Mouse (Mus musculus): Measurements from ENCODE around the gene Bivm. TPM values are rescaled to one million over a fixed set of nuclear protein-coding genes. Genes with fewer than 3 reads are reported as not detected.

Gene Bivm
- 20.8 and 26.5 TPM in 2 replicates for total RNA-seq (2021)
- long read RNA-seq, partial matches to known transcripts: 3 of 8 reads
- long read RNA-seq, other reads (novel, unspliced or antisense): 4 of 8 reads

DNA sequence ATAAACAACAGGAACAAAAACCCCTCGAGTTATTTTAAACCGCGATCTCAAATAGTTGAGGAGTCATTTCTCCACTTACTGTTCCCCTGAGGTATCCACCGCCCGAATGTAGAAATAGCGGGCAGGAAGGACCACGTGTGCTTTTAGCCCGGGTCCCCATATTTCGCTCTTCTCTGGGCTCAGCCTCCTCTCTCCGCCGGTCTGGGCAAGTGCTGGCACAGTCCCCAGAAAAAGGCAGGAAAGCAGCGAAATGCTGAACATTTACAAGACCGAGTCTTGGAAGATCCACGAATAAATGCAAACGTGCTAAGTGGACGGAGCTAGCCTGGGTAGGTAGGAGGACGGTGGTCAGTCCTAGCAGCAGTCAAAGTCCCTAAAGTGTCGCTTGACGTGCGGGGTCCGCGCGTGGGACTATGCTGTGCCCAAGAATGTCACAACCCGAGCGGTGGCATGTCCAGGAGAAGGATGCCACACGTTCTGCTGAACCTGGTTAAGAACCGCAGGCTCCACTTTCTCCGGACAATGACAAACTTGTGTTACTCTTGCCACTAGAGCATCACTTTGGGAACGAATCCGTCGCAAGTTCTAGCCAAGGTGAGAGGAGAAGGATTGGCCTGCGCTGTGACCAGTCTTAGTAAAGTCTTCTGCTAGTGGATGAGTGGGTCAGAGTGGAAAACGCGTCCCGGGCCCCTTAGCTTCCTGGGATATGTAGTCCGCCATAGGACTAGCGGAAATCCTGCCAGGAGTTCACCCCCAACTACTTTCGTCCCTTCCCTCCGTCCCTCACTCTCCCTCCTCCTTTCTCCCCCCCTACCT is at the start of gene Bivm, which contains the start of gene Kdelc1:
TSS of gene Bivm (plus strand) at position 719 of the 816 bp plus-strand sequence.
TSS of gene Kdelc1 (minus strand) at position 570 of the 816 bp plus-strand sequence.
- peak; percentile 80 for DNase-seq

DNA sequence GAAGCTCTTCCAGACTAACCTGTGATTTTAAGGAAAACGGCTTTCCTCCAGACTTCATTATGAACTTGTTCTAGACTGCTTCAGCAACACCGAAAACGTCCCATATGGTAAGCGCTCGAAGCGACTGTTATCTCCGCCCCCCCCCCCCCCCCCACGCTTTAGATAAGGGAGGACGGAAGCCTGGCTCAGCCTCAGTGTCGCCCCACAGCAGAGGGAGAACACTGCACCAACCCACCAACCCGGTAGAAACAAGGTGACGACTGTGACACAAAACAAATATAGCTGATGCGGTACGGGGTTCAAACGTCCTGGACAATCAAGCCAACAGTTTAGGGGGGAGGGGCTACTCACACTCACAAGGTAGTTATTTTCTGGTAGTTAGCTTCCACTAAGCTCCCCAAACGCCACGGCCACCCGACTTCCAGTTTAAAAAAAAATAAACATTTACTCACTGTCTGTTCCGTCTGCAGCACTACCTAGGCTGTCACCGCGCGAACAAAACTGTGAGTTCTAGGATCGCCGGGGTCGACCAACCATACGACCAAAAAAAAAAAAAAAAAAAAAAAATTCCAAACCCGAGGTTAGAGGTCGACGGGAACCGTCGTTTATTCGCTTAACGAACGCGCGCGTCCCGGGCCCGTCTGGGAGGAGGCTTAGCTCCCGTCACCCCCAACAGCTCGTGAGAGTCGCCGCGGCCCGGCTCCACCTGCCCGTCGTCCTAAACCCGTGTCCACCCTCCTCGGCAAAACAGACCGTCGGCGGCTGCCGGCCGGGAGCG is 17.1 kb upstream of the Bivm start:
- peak; percentile 23 for DNase-seq

DNA sequence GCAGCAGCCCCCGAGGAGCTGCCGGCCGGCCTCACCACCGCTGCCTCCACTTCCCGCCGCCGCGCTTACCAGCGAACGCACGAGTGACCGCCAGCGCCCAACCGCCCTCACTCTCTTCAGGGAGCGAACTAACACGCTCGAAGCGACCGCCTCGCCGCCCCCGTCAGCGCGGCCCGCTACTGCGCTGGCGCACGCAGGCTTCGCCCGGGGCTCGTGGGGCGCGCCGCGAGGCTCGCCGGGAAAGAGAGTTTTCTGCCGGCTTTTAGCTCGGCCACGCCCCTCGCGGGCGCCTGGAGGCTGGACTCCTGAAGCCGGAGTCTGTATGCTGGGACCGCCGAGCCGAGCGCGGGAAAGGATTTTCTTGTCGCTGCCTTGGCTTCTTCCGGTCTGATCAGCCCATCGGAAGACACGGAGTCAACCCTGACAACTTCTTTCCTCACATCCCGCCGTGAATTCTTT is 16.5 kb upstream of the Bivm start, which contains the start of gene Tex30:
TSS of gene Tex30 (minus strand) at position 183 of the 459 bp plus-strand sequence.
- peak; percentile 95 for DNase-seq

DNA sequence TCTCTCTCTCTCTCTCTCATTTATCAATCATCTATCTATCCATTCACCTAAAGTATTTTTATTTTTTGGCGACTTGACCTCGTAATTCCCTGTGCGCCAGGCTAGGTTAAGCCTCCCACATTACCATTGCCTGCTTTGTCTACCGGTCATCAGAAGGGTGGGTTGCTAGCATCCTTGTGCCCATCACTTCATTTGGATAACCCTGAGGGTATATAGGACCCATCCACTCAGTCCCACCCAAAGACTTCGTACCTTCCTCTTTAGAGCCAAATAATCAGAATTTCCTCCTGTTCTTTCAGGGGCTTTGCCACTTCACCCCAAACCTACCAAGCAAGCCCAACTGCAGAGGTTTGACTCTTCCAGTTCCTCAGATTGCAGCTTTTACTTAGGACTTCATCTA is 15.8 kb upstream of the Bivm start:
- DNase-seq: no peak

DNA sequence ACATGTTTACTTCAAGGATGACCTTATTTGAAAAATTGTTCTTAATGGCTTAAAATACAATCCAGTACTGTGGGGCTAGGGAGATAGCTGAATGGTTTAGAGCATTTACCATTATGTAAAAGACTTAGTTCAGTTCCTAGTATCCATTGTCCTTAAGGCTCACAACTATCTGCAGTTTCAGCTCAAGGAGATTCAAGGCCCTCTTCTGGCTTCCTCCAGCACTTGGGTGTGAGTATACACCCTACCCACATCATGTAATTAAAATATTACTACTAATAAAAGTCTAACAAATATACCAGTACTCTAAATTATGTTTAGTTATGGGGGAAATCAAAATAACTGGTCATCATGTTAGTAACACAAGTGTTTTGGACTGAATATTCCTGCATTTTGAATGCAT is 1.2 kb upstream of the Bivm start:
- DNase-seq: no peak

DNA sequence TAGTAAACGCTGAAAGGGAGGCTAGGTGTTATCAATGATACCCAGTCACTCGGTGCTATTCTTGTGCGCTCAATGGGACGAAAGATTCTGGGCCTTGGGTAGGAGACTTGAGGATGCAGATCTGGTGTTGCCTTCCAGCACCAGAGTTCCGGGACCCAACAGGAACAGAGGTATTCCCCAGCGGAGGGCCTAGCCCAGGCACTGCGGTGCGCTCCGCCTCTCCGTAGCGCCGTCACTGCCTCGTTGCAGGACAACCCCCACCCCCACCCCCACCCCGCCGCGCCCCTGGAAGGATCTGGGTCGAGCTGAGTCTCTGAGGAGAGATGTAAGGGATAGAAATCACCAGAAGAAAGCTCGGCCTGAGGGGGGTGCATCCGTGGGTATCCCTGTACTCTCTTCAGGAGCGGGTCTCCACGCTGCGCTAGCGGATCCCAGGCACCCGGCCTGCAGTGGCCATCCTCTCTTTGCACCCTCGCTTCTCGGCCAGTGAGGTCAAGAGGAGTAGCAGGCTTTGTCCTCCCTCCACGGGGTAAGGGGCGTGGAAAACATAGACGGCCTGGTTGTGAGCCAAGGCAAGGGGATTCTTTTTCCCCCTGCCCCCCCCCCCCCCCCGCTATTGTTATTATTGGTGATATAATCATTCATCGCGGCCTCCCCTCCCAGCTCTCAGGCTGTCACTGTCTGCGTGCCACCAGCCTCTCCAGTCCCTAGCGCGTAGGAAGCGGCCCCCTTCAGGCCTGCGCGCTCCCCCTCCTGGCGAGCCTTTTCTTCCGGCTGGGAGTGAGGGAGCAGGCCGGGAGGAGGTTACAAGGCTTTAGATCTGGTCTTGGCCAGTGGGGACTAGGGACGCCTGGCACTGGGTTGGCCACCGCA is 680 bp downstream of the Bivm start:
- peak; percentile 83 for DNase-seq

DNA sequence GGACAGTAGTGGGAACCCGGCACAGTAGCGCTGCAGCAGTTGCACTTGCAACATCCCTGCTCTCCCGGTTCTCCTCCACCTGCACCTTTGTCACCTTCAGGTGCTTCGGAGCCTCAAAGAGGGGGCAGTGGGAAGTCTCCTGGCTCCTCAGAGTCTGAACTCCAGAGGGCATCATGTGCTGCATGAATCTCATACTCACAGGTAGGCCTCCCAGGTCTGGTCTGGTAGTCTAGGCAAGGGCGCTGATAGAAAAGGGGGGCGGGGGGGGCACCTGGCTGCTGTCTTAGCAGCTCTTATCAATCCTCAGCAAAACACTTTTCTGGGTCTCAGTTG is 1.3 kb downstream of the Bivm start:
- DNase-seq: no peak

DNA sequence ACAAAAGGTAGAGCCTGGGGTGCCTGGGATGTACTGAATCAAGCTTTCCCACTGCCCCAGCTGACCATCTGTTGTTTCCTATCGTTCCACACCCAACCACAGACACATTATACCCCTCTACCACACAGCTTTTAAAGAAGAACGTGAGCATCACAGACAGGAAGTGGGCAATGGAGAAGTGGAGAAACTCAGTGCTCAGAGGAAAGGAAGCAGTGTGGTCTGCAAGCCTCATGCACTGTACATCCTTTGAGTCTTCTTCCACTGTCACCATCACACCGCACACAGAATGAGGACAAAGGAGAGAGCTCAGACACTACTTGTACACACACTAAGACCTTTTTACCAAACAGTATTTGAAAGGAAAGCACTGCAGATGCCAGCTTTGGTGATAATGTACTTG is 3.5 kb downstream of the Bivm start:
- DNase-seq: no peak

DNA sequence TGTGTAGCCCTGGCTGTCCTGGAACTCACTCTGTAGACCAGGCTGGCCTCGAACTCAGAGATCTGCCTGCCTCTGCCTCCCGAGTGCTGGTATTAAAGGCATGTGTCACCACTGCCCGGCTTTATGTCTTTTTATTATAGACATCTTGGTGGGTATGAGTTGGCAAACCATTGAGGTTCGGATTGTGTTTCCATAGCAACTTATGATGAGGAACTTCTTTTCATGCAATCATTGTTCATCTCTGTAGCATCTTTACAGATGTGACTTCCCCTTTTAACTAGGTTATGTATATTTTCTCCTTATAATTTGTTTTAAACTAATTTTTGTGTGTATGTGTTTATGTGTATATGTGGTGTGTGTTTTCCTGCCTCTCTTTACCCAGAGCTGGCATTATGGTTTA is 6.8 kb downstream of the Bivm start:
- no peak for DNase-seq

DNA sequence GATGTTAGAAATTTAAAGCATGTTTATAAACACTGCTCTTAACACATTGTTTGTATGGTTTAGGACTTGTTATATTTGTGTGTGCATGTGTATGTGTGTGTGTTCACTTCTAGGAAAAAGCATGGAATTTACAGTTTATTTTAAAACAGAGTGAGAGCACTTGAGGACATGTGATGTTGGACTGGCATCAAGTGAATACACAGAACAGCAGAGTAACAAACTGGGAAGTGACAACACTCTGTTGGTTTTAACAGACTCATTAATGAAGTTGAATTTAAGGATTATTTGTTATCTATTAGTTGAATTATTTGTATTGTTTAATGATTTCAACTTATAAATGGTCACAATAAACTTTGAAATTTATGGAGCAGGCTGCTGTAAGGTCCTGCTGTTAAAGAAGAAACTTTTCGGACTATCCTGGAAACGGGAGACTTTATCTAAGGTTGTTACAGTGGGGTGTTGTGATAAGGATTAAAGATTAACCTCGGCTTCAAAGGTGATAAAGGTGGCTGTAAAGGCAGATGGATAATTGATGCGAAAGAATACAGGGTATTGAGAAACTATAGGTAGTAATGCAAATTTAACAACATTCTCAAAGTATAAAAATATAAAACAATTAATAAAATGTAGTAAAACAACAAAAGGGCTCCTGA is 11.3 kb downstream of the Bivm start:
- DNase-seq: no peak

DNA sequence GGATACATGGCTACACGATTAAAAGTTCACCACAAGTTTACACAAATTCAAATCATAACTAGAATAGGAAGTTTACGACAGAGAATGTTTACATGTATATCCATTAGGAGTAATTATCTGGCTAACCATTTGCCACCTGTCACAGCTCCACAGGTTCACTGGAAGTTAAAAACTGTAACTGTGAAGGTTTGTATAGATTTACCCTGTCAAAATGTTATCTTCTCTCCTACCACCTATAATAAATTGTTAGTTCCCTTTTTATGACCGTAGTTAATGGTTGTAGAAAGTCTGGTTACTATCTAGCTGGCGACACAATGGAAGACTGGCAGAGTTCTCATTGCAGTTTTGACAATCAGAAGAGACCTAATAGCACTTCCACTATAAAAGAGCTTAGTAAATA is 21.5 kb downstream of the Bivm start:
- DNase-seq: no peak

DNA sequence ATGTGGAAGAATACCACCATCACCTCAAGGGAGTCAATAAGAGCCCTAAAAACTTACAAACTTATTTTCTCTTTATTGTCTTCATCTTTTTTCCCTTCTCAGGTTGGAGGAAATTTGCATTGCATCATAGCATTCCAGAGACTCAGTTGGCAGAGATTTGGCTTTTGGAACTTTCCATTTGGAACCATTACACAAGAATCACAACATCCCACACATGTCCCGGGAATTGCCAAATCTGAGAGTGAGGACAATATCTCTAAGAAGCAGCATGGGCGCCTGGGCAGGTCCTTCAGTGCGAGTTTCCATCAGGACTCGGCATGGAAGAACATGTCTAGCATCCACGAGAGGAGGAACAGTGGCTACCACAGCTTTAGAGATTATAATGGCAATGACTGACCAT is 24.0 kb downstream of the Bivm start:
- DNase-seq: no peak

DNA sequence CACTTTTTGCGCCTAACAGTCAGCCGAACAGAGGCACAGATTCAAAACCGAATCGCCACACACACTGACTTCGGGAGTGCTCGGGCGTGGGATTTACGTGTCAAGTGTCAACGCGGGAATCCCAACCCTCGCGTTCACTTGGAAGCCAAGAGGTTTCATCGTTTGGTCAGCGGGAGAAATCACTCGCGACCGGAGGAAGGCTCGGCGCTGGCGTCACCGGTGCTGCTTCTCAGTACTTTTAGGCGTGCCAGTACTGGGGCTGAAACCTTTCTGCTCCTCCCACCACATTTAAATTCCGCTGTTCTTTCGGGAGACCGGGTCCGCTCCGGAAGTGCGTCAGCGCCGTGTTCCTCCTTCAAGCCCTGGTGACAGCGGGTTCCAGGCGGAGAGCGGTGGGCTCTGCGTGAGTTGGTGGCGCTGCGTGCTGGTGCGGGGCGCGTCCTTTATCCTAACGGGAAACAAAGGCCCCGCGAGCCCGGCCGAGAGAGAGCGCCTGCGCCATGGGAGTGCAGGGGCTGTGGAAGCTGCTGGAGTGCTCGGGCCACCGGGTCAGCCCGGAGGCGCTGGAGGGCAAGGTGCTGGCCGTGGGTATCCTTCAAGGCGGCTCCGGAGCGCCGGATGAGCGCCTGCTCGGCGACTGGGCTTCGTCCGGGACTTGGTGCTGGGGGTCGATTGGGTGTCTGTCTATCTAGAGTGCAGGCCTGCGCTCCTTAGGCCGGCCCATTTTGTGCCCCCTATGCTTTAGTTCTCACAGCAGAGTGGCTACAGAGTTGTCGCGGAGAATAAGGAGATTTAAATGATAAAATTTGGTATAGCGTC is 29.0 kb downstream of the Bivm start, which contains the start of gene Ercc5:
TSS of gene Ercc5 (plus strand) at position 182 of the 819 bp plus-strand sequence.
- peak; percentile 83 for DNase-seq

DNA sequence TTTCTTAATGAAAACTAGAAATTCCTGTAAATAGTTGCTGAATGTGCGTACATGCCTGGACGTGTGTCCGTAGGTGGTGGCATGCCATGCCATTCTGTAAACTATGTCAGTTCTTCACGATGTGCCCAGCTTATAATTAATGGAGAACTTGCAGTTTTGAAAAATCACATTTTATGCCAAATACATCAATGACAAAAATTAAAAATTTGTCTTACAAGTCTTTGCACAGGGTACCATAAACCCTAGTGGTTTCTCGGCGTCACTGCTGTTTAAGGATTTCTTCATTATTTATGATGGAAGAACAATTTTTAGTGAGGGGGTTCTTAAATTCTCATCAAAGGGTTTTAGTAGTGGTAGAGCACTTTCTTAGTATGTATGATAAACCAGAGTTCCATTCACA is 29.9 kb downstream of the Bivm start:
- no peak for DNase-seq

DNA sequence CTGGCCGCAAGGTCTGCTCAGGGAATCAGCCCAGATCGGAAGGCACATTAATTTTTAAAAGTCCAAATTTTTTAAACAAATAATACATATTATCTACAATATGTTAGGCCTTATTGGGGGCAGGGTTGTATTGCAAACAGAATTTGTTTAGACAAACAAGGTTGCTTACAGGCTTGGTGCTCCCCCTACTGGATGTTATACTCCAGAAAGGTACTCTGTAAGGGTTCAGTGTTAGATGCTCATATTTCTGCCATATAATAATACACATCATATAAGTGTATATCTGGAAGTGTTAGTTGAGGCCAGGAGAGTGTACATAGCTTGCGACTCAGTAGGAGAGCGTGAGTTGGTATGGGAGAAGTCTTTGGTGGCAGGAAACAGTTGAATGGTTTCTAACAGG is 36.5 kb downstream of the Bivm start:
- DNase-seq: no peak

DNA sequence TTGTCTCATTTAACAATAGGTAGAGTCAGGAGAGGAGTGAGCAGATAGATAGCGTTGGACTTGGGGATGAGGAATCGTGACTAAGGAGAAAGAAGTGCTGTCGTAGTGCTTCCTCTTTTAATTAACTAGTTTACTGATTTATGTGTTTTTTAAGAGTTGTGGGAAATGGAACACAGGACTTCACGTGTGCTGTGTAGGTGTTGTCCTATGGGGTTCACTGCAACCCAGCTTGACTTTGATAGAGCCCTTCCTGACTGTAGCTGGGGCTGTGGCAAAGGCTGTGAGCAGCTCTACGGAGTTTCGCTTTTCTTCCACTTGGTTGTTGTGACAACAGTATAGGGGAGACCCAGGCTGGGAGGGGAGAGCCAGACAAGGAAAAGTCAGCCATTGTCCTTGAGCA is 39.6 kb downstream of the Bivm start:
- no peak for DNase-seq

DNA sequence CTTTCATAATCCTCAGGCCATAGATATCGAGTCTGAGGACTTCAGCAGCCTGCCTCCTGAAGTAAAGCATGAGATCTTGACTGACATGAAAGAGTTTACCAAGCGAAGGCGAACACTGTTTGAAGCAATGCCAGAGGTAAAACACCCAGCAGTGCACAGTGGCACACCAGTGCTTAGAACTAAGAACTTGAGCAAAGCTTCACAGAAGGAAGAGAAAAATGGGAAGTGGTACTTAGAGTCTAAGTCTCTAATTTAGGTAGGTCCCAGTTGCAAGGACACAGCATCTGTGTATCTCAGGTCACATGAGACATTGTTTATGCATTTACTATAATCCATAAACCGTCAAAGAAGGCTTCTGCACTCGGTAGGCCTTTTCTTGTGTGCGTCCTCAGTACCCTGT is 43.1 kb downstream of the Bivm start:
- DNase-seq: no peak

DNA sequence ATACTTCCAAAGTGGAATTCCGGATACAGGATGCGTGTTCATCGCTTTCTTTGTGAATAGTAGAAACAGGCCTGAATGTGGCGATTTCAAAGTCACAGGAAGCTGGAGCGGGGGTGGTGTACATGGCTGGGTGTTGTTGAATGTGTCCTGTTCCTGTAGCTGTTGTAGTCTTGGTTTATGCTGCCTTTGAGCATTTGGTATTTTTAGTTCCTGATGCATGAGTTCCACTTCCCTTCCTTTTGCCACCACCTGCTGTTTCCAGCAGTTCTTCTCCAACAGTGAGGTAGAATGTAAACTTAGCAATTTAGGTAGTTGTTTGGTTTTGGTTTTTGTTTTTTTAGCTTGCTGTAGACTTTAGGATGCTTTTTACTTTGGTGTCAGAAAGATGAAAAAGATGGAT is 43.6 kb downstream of the Bivm start:
- DNase-seq: no peak

DNA sequence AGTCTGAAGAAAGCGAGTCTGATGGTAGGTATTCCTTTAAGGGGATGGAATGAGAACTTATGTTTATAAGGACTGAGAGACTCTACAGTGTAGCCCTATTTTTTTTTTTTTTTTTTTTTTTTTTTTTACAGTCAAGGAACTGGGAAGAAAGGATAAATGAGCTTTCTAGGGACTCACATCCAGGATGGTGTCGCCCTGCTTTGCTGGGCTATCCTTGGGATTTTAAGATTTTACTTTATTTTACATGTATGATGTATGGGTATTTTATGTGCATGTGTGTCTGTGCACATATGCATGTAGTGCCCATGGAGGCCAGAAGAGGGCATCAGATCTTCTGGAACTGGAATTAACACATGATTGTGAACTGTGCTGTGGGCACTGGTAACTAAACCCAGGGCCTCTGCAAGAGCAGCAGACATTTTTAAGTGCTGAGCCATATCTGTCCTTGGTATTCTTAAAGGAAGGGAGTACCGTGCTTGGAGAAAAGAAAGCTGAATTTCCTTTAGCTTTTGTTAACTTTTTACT is 49.2 kb downstream of the Bivm start:
- DNase-seq: no peak

DNA sequence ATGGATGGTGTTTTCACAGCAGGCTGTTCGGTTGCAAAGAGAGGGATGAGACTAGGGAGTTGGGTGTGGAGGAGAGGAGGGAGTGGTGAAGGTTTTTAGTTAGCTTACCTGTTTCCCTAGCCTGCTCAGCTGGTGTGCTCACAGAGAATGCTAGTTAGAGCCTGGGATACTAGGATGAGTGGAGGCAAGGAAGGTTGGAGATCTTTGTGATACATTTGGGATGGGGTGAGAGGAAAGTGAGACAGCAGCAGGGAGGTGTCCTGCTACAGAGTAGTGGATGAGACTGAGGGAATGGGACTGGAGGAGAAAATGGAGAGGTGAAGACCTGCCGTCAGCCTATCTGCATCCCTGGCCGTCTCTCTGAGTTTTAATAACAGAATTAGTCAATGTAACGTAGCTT is 53.9 kb downstream of the Bivm start:
- no peak for DNase-seq

DNA sequence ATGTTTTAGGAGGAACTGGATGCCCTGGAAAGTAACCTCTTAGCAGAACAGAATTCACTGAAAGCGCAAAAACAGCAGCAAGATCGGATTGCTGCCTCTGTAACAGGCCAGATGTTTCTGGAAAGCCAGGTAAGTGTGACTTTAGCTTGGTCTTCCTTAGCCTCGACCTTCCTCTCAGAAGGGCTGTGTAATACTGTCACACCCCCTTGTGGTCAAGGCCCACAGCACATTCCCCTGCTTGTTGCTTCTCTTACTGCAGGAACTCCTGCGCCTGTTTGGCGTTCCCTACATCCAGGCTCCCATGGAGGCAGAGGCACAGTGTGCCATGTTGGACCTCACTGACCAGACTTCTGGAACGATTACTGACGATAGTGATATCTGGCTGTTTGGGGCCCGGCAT is 55.1 kb downstream of the Bivm start:
- no peak for DNase-seq

Data from adrenal gland, postnatal 25 days (tissue).